Mouse (Mus musculus) left cerebral cortex, postnatal 14 days (tissue): ENCODE results near the gene Imp3. TPM values are rescaled to one million over a fixed set of nuclear protein-coding genes. Genes with fewer than 3 reads are reported as not detected.
A peak's percentile ranks its signal among the peaks of the same experiment; 100 is the strongest.
"Not testable (repeated sequence)": the region's sequence is repeated elsewhere in the genome, so short reads cannot be mapped to it uniquely, and the experiment has no call there.

Experiments used
- DNase-seq, 2 experiments: peaks; one replicate each; pipeline ENCODE4 v3.0.0; 2021 to 2022; ENCODE audit warnings: low spot score in 2 of 2, mixed read lengths in 1 of 2
- intact Hi-C: fragments of 180-260 bp; cut with DNase I; formaldehyde crosslinking; loops from one replicate; pipeline ENCODE4 v1.15.1; 2025
- long read RNA-seq, 2 experiments: library from polyadenylated mRNA; stranded (forward); transcript quantifications; one replicate each; pipeline ENCODE4 v2.0.0; 2021
- total RNA-seq, 2 experiments: library from RNA; stranded (reverse); gene quantifications; 2 replicates each; pipeline ENCODE4 v1.2.3; 2021

Imp3 gene
- total RNA-seq = 10 to 100 TPM; 50.6 to 51.1 TPM
- long read RNA-seq, experiment 1, transcript Imp3-201 (1 exons, 924 nt) = major isoform, 23 of 23 reads
- long read RNA-seq, experiment 1, partial matches to known transcripts = 0 of 23 reads
- long read RNA-seq, experiment 1, other reads (novel, unspliced or antisense) = 0 of 23 reads
- long read RNA-seq, experiment 2, transcript Imp3-201 (1 exons, 924 nt) = major isoform, 22 of 22 reads
- long read RNA-seq, experiment 2, partial matches to known transcripts = 0 of 22 reads
- long read RNA-seq, experiment 2, other reads (novel, unspliced or antisense) = 0 of 22 reads

DNA sequence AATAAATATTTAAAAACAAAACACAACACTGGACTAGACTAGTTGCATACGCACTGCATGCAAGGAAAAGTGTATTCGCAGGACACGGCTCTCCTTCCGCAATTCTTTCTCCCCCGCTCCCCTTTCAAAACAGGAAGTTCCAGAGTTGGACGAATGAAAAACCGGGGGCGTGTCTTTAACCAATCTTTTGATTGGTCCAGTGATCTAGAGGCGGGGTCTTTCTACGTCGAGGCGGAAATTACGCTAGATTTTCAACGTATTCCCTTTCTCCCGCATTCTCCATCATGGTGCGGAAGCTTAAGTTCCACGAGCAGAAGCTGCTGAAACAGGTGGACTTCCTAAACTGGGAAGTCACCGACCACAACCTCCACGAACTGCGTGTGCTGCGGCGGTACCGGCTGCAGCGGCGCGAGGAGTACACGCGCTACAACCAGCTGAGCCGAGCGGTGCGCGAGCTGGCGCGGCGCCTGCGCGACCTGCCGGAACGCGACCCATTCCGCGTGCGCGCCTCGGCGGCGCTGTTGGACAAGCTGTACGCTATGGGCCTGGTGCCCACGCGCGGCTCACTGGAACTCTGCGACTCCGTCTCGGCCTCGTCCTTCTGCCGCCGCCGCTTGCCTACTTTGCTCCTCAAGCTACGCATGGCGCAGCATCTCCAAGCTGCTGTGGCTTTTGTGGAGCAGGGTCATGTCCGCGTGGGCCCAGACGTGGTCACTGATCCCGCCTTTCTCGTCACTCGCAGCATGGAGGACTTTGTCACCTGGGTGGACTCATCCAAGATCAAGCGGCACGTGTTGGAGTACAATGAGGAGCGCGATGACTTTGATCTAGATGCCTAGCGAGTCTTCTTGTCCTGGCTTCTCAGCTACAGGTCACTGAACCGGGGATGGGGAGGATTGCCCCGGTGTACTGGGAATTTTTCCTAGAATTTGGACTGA, at the start of gene Imp3:
Gene Imp3, plus strand, starts transcription at position 253 of the 938 bp plus-strand sequence.
- intact Hi-C loops = loop anchor here (5.0 kb wide), 1 partner anchor 135 kb away; the partner anchor contains the start of gene Sin3a
- peak; percentile 91 to 95 for DNase-seq

DNA sequence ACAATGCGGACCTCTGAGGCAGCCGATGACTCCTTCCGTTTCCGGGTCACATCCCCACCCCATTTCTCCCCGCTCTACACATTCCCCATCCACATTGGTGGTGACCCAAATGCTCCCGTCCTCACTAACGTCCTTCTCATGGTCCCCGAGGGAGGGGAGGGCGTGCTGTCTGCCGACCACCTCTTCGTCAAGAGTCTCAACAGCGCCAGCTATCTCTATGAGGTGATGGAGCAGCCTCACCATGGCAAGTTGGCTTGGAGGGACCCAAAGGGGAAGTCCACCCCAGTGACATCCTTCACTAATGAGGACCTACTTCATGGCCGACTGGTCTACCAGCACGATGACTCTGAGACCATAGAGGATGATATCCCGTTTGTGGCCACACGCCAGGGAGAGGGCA, 49.7 kb upstream of the Imp3 start:
- DNase-seq = no peak

DNA sequence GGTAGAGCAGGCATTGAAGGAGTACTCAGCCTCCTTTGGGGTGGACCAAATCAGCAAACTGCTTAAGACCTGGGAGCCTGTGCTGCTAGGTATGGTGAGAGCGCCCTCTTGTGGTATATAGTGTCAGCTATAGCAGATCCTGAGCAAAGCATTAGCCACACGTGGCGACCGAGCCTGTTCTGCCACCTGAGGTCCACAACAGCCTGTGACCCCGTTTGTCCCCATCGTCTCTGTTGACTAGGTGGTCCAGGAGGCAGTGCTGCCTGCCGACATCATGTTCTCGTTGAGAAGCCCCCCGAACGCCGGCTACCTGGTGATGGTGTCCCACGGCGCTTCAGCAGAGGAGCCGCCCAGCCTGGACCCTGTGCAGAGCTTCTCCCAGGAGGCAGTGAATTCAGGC, 47.5 kb upstream of the Imp3 start:
- DNase-seq = peak; percentile 89 to 94
- intact Hi-C loops = loop anchor here (5.0 to 10.0 kb wide), 3 partner anchors 43 to 335 kb away; partner anchors contain the start of gene Man2c1

More for the DNA sequence above, 49.7 kb upstream of the Imp3 start:
- intact Hi-C loops = loop anchor here (5.0 kb wide), 1 partner anchor 40 kb away; no protein-coding TSS in a partner anchor

DNA sequence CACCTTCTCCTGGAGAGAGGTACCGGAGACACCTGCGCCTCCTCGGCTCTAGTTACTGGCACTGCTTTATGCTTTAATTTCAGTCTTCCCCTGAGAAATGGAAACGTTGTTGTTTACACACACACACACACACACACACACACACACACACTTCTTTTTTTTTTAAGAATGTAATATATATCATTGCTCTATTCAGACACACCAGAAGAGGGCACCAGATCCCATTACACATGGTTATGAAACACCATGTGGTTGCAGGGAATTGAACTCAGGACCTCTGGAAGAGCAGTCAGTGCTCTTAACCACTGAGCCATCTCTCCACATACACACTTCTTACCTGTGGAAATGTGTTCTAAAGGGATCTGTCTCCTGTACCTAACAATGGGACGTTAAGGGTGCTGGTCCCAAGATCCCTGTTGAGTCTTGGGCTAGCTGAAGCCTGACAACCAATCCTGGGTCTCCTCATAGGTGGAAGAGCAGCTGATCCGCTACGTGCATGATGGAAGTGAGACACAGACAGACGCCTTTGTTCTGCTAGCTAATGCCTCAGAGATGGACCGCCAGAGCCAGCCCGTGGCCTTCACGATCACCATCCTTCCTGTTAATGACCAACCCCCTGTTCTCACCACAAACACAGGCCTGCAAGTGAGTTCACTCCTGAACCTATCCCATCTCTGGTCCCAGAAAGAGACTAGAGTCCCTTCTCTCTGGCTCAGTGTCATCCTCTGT, 46.6 kb upstream of the Imp3 start:
- DNase-seq = no peak

DNA sequence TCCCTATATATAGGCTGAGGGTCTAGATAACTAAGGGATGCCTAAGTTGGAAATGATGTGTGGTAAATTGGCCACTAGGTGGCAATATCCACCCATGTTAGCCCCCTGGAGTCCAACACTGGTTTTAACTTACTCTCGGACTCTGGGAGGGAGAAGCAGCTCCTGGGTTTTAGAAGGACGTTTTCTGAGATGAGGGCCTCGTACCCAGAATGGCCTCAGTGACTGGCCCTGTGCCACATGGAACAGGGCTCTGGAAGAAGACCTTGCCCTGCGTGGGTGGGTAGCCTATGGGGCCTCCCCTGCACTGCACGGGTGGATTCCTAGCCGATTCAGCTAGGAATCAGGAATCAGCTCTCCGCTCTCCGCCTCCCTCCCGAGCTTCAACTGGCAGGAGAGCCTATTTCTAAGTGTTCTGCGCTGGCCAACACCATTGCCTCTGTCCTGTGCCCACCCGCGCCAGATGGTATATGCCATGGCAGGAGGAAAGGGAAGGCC, 45.7 kb upstream of the Imp3 start:
- intact Hi-C loops = loop anchor here (5.0 to 10.0 kb wide), 2 partner anchors 241 to 333 kb away; partner anchors contain the start of gene Man2c1
- DNase-seq = peak; percentile 86 to 87

More for the DNA sequence above, 46.6 kb upstream of the Imp3 start:
- intact Hi-C loops = loop anchor here (5.0 to 10.0 kb wide), 2 partner anchors 242 to 334 kb away; partner anchors contain the start of gene Man2c1

DNA sequence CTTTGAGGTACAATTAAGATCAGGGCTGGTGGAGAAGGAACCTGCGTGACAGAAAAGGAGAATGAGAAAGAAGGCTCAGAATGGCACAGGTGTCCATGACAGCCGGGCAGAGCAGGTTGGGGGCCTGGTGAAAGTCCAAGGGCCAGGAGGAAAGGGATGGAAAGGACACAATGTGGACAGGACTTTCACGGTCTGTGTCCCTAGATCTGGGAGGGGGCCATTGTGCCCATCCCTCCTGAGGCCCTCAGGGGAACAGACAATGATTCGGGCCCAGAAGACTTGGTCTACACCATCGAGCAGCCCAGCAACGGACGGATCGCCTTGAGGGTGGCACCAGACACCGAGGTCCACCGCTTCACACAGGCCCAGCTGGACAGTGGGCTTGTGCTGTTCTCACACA, 45.2 kb upstream of the Imp3 start:
- intact Hi-C loops = loop anchor here (5.0 to 10.0 kb wide), 2 partner anchors 240 to 333 kb away; partner anchors contain the start of gene Man2c1
- DNase-seq = no peak

DNA sequence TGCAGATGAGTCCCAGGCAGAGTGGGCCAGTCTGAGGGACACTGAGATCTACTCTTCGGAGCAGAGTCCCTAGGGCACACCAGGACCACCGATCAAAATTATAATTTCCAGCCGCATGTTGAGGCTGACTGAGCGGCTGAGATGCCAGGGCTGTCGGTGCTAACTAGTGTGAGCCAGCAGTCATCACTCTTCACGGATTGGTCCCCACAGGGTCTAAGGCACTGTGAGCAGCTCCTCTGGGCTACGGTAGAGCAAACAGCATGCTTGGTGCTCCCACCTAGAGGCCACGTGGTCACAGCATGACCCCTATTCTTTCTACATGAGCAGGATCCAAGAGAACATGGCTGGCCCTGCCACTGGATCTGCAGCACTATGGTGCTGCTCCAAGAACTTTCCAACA, 44.0 kb upstream of the Imp3 start:
- no peak for DNase-seq
- intact Hi-C loops = loop anchor here (5.0 to 10.0 kb wide), 2 partner anchors 239 to 331 kb away; partner anchors contain the start of gene Man2c1

DNA sequence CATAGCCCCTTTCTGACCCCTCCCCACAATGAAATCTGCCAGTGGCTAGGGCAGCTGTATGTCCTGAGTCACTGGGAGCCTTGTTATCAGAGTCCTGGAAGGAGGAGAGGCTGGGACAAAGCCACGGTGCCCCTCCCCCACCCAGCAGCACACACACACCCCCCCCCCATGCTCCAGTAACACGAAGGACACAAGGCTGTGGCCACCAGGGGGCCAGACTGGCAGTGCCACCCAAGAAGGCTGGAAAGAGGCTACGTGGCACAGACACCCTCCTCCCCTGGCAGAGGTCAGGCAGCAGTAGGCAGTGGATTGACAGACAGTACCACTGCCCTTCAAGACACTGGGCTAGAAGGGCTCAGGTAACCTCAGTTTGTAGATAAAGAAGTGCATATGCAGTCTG, 43.3 kb upstream of the Imp3 start:
- intact Hi-C loops = loop anchor here (5.0 to 10.0 kb wide), 2 partner anchors 238 to 331 kb away; partner anchors contain the start of gene Man2c1
- DNase-seq = peak in 1 of 2 experiments; percentile 51

DNA sequence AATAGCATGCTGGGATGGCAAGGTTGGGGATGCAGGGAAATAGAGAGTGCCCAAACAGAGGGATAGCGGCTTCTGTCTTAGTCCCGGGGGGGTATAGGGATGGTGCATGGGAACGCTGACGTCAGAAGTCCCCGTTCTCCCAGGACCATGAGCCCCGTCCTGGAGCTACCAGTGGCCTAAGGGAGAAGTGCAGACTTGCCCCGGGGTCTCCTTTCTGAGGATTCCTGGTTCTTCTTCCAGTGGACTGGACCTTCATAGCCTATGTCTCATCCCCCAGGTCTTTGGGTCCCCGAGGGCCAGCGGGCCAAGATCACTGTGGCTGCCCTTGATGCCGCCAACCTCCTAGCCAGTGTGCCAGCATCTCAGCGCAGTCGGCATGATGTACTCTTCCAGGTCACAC, 40.5 kb upstream of the Imp3 start:
- no peak for DNase-seq
- intact Hi-C loops = loop anchor here (10.0 kb wide), 1 partner anchor 328 kb away; no protein-coding TSS in a partner anchor

DNA sequence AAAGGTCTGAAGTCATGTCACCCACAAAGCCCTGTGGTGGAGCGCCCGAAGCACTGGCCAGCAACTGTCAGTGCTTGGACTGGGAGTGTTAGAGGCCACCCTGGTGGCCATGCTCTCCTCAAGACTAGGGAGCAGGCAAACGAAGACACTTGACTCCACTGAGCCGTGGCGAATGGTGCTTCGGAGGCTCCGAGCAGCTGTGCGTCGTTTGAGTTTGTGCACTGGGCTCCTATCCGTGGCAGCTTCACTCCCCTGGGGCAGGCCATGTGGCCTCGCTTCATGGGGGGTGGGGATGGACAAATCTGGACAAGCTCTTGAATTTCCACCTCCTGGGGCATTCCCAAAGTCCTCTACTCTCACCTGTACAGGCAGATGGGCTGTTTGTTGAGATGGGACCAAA, 37.9 kb upstream of the Imp3 start:
- intact Hi-C loops = loop anchor here (10.0 kb wide), 1 partner anchor 325 kb away; no protein-coding TSS in a partner anchor
- DNase-seq = no peak

DNA sequence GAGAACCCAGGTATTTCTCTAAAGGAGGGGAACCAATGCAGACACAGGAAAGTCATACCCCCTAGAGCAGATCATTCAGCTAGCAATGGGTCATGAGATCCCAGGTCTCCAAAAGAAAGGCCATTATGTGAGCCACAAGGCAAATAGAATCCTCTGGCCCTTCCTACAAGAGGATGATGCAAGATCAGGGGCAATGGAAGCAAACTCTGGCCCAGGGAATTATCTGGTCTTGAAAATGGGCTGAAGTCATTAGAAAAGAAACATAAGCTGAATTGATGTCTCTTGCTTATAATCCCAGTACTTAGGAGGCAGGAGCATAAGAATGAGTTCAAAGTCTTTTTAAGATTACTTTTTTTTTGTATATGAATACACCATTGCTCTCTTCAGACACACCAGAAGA, 37.2 kb upstream of the Imp3 start:
- intact Hi-C loops = no loop called here
- no peak for DNase-seq

DNA sequence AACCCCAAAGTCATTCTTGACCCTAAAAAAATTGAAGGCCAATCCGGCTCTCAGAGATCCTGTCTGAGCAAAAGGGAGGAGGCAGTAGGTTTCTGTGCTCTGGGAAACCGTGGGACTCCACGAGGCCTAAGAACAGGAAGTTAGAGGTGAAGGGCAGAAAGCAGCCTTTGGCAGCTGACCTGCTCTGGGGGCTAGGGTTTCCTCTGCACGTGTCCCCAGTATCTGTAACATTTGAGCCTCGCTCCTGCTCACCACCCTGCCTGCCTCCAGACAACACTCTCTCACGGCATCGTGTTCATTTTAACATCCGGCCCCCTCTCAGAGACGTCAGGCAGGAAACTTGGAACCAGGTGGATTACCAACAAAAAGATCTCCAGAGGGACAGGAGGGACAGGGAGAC, 36.7 kb upstream of the Imp3 start:
- intact Hi-C loops = no loop called here
- no peak for DNase-seq

DNA sequence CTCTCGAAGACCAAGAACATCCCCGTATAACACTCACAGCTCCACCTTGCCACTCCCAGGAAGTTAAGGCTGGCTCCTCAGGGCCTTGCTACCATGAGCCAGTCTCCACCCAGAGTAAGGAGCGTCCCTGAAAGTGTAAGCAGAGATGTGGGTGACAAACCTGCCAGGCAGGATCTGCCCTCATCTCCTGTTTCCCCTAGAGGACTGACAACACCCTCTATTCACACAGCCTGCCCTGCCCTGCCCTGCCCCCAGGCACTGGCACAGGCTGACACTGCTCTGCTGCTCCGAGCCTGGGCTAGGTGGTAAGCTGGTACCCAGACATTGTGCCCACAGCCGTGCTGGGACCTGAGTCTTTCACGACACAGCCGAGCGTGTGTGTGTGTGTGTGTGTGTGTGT, 36.1 kb upstream of the Imp3 start:
- intact Hi-C loops = no loop called here

DNA sequence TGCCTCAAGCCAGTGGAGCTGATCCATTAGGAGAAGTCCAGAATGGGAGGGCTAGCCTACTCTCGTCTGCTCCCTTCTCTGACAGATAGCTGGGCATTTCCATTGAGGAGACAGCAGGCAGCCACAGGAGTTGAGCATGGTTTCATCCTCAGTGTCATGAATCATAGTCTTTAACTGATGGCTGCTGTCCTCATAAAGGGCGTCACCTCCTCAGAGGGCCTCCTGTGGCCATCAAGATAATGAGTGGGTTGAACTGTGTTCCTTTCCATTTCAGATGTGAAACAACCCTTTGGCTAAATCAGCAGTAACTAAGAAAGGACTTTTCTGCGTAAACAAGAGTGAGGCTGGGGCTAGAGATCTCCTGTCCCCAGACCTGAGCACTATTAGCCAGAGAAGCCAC, 33.6 kb upstream of the Imp3 start:
- no peak for DNase-seq
- intact Hi-C loops = no loop called here

More for the DNA sequence above, 36.1 kb upstream of the Imp3 start:
- no peak for DNase-seq

DNA sequence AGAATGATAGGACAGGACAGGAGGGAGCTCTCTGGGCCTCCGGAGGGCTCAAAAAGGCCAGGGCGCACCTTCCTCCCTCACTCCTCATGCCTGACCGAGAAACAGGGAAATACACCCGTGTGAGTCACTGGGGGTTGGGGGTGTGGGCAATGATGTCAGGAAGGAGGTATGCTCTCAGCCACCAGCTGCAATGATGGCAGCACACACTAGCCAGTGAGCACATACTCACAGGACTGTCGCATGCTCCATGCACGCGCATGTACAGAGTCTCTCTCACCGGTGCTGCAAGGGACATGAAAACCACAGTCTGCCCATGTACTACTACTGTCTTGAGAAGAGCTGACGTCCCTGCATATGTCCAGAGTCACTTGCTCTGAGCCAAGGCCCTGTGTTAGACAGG, 29.7 kb upstream of the Imp3 start:
- no peak for DNase-seq
- intact Hi-C loops = no loop called here

DNA sequence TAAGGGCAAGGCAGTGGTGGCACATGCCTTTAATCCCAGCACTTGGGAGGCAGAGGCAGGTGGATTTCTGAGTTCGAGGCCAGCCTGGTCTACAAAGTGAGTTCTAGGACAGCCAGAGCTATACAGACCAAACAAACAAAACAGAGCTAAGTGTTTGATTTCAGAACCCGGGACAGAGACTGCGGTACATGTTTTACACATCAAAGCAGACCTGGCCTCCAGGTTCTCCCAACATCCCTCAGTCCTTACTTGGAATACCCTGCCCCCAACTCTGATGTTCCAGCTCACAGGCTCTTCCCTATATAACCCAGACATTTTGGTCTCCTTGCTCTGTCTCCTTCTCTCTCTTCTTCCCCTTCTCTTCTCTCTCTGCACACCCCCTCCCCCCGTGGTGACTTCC, 27.3 kb upstream of the Imp3 start:
- intact Hi-C loops, DNase-seq: not testable (repeated sequence)

DNA sequence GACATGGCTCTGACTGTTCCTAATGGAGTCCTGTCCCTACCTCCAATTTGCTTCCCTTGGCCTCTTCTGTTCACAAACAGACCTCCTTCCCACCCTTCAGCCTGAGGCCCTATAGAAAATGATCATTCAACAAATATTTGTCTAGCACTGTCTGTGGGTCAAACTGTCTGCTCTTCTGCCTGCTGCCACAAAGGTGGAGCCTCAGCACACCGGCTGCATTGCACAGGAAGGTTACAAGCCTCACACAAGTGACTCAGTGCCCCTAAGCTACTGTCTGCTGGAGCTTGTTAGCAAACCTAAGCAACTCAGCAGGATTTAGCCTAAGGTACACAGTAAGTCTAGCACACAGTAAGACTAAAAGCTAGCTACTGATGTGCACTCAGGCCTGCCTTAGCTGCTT, 26.3 kb upstream of the Imp3 start:
- intact Hi-C loops = no loop called here
- no peak for DNase-seq

DNA sequence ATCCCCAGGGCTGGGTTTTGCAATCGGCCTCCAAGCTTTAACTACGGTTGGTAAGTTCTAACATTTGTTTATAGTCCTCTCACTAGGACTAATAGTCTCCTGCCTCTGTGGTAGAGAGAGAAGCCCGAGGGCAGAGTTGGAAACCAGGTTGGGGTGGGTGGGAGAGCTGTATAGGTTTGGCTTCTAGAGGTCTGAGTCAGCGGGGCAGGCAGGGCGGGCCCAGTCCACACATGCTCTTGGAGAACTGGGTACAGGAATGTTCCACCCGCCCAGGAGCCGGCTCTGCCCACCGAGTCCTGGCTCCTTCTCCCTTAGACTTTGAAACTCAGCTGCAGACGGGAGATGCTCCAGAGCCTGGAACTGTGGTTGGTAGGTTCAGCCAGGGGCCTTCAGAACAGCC, 23.3 kb upstream of the Imp3 start:
- intact Hi-C loops = no loop called here
- DNase-seq = no peak

DNA sequence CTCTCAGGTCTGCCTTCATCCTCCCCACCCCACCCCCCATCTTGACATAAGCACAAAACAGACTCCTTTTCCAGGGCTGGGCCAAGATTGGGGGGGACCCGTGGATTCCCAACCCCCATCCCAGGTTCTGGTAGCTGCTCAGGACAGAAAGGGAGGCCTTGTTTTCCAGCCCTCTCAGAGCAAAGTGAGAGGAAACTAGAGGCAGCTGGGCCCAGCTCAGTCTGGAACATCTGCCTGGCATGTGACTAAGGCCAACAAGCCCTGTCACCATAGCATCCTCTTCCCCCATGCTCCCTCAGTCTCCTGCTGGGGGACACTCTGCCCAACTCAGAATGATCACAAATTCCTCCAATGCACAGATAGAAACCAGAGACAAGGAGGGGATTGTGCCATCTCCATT, 22.2 kb upstream of the Imp3 start:
- no peak for DNase-seq
- intact Hi-C loops = no loop called here
